Mouse (Mus musculus) c-Kit-positive CD71-positive TER-119-negative erythroid progenitor cells, embryonic 14.5 days (primary cell): ENCODE data around the gene Jade1.

ENCODE experiments used
- DNase-seq: peaks from one replicate; pipeline ENCODE4 v3.0.0-alpha.2; 2013; ENCODE audit warnings: low read depth

The Jade1 gene

GRCm38 (mm10) chr3:41551671-41552070 lies 3.9 kb upstream of the Jade1 start:
- DNase-seq: no peak

- no peak for DNase-seq
These were observed 2.6 kb upstream of the Jade1 start for GRCm38 (mm10) chr3:41552777-41553548.

DNA sequence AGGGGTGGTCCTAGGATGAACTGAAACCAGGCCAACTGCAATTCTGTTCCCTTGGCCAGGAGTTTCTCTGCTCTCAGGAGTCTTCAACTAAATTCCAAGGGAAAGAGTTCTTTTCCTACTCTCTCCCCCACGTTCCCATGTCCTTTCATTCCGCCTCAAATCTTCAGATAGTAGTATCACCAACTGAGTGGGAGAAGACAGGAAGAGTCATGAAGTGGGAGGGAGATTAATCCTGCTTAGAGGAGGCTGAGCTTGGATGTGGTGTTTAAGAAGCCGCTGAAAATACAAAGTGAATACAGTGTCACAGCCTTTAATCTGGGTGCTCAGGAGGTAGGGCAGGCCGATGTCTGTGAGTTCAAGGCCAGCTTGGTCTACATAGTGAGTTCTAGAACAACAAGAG lies 1.9 kb upstream of the Jade1 start:
- DNase-seq: no peak

DNA sequence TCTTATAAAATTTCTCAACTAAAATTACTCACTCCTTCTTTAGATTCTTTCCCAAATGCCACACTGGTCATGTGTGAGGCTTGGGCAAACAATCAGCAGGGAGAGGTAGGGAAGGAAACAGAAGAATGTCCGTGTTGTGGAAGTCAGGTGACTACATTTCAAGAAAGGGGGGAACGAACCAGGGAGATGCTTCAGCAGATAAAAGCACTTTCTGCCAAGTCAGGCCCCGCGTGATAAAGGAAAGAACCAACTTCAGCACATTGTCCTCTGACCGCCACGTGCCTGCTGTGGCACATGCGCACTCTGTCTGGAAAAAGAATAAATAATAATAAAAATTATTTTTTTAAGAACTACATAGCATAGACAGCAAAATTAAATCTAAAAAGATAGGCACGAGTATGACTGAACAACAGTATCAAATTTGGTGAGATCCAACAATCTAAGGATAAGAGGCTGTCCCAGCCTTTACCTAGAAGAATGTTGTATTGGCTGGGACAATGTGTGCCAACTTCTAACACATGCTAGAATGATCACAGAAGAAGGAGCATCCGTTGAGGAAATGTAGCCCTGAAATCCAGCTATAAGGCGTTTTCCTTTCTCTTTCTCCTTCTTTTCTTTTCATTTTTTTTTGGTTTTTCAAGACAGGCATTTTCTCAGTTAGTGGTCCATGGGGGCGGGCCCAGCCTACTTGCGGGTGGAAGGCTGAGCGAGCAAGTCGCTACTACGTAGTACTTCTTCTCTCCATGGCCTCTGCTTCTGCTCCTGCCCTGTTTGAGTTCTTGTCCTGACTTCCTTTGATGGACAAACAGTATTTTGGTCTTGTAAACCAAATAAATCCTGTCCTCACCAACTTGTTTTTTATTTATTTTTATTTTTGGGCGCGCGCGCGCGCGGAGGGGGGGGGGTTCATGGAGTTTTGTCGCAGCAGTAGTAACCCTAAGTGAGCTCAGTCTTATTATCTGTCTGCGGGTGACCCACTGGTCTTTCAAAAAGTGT lies 753 bp upstream of the Jade1 start:
- DNase-seq: no peak

DNA sequence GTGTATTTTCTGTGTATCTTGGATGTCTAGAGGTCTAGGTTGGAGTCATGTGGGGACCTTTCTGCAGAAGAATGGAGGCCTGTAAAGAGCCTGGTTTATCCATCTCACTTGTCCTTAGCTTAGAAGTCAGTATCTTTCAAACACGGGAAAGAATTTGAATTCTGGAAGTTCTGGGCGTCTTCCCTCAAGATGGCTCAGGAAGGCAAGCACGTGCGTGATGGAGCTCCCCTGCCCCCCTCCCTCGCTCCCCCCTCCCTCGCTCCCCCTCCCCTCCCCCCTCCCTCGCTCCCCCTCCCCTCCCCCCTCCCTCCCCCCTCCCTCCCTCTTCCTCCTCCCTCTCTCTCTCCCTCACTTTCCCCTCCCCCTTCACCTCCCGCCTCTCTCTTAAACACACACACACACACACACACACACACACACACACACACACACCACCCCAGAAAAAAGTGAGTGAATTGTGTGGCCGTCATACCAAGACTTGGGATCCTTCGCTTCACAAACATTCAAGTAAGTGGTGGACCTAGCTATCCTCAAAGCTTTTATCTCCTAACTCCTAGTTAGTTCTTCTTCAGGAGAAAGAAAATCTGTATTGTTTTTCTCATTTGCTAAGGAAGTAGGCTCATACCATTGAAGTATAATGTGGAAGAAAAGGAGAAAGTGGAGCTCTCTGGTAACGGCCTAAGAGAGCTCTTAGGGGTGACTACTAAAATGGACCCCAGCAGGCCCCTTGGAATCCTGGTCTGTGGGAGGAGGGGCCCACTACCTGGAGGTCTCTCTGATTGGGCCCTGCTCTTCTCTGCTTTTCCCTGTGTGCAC lies 1.1 kb downstream of the Jade1 start:
- DNase-seq: no peak

DNA sequence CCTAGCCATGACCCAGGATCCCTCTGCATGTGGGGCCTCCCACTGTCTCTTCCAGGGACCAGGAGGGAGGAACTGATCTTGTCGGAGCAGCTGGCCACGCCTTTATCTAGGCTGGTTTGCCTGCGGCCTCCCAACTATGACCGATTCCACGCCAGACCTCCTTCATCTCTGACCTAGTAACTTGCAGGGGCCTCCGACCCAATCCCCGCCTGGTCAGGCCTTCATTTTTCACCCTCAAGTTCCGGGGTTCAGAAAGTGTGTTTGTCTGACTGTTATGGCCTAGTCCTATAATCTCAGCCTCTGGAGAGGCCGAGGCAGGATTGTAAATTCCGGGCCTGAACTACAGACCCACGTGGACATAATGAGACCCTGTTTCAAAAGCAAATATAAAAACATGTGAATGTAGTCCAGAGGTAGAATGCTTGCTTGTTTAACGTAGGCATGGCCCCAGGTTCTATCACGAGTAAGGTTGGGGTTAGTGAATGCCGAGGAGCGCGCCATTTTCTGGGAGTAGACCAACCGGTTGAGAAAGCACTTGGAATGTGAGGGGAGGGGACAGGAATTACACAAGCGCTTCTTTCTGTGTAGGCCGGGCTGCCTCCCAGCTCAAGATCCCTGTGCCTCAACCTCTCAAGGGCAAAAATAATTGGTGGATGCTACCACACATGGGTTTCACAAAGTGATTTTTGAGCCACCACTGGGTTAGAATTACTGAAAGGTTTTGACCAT lies 1.9 kb downstream of the Jade1 start:
- no peak for DNase-seq

DNA sequence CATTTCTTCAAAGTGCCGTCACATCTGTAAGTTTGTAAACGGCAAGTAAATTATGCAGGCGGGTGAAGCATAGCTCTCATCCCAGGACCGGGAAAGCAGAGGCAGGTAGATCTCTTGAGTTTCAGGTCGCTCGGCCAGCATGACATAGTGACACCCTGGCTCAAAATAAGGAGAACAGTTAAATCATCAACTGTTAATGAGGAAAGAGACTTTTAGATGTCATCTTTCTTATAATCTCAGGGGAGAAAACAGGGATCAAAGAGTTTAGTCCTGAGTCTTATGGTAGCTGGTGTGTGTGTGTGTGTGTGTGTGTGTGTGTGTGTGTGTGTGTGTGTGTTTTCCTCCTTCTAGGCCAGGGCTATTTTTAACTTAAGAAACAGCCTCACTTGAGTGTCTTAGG lies 5.0 kb downstream of the Jade1 start:
- DNase-seq: no peak

GRCm38 (mm10) chr3:41561787-41562186 lies 6.3 kb downstream of the Jade1 start:
- no peak for DNase-seq

DNA sequence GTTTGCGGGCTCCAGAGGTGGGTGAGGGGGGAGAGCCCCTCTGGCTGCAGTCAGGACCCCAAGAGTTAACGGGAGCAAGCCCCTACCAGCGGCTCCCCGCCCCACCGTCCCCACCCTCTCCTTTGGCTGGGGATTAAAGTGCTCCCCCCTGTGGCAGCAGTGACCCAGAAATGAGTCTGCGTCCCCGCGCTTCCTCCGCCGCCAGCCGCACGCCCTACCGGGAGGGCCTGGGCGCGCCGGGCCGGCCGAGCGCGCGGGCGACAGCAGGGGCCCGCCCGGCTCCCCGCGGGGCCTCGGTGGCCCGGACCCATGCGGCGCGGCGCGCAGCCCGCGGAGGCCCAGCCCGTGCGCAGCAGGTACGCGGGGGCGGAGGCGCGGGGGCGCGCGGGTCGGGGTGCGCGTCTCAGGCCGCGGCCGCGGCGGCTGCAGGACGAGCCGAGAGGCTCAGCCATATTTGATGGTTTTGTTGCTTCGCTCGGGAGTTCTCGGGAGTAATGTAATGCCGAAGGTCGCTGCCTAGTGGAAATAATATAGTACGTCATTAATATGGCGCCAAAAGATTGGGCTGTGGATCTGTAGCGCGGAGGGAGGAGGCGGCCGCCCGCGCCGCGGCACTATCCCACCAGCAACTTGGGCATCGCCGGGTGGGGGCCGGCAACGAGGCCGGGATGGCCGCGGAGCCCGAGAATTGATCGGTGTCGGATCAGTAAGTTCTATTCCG lies 7.8 kb downstream of the Jade1 start:
- peak; percentile 55 for DNase-seq

DNA sequence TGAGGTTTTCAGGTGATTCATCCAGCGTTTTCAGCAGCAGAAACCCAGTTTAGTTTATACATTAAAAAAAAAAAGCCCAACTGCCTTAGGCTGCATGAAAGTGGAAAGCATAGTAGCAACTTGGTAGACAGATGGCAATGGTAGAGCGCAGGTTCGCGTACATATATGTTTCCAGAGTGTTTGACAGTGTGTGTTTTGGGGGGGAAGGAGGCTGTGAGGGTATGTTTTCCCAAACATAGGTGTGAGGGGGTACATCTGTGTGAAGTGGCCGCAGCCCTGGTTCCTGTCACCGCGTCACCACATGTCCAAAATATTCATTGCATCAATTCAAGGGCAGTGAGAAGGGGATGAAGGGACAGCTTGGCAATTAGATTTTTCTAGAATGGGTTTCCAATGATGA lies 8.5 kb downstream of the Jade1 start:
- DNase-seq: no peak

- DNase-seq: peak; percentile 55
These were observed 9.1 kb downstream of the Jade1 start for GRCm38 (mm10) chr3:41564471-41565213.

DNA sequence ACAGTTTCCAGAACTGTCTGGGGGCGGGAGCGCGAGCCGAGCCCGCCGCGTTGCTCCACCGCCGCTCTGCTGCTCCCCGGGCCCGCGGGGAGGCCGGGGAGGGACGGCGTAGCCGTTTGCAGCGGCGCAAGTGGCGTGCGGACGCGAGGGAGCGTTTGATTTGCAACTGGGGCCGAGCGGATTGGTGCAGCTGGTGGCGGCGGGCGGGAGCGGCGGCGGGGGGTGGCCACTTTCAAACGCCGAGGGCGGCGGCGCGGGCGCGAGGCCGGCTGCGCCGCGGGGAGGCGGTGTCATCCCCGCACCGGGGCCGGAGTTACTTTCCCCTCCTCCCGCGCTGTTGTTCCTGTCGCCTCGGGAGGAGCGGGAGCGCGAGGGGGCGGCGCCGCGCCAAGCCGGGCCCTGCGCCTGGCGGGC lies 9.9 kb downstream of the Jade1 start:
- DNase-seq: peak; percentile 48

GRCm38 (mm10) chr3:41565955-41566354 lies 10.4 kb downstream of the Jade1 start:
- no peak for DNase-seq

DNA sequence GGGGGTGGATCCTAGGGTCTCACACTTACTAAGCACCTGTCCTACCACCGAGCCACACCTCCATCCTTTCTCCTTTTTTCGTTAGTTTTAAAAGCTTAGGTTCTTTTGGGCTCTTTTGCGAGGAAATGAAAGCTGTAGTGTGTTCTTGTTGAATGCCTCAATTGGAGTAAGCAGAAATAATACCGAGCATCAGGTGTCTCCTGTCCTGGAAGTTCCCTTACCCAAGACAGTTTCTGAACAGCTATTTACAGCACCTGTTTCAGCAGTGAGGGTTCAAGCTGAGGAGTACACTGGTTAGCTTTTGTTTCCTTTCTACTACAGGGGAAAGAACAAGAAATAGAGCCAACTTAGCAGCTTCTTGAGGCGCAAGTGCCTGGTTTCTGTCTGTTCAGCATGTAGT lies 14.4 kb downstream of the Jade1 start:
- DNase-seq: no peak

DNA sequence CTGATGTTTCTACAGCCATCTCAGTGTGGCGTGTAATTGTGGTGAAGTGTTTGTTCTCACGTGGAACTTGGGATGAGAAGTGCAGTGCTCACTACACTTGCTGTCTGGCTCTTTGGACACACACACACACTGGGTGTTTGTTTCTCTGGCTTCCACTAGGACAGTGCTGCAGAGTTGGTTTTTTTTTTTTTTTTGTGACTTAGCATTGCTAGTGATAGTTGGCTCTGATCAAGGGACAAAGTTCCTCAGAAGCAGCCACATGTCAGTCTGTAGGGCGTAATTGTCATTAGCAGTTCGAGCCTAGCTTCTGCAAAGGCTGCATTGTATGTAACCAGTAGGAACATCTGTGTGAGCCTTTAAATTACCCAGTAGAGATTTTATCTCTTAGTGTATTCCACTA lies 16.6 kb downstream of the Jade1 start:
- no peak for DNase-seq

DNA sequence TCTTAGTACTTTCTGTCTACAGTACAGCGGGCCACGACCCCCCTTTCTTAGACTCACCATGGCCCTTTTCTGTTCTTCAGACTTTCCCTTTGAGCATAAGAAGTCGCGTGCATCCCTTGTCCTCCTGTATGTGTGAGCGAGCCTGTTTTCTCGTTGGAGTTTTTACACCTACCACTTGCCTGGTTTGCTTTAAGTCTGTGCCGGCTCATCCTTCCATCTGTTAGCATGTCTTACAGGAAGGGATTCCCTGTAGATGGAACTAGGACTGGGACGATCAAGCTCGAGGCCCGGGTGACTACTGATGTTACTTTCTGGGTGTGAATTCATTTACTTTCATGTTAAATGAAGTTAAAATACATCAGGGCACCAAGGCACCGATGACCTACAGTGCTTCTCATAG lies 17.4 kb downstream of the Jade1 start:
- DNase-seq: no peak

- DNase-seq: no peak
These were observed 18.7 kb downstream of the Jade1 start for GRCm38 (mm10) chr3:41574208-41574607.

- DNase-seq: no peak
These were observed 19.3 kb downstream of the Jade1 start for GRCm38 (mm10) chr3:41574720-41575435.

DNA sequence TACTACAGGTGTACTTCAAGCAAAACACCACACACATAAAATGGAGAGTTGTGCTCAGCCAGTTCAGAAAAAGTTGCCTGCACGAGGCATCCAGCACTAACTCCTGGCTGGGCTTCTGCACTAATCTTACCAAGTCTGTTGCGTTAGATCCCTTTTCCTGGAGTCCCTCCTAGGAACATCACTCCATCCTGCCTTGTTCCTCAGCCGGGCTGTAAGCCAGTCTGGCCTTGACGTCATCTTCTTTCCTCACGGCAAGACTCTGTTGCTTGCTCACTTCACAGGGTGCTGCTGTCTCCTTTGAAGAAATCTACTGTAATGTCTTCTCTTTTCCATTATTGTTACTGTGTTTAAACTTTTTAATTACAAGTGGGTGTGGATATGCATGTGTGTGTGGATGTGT lies 20.4 kb downstream of the Jade1 start:
- DNase-seq: no peak
